Mouse (Mus musculus) bone marrow macrophage, adult 2 months (primary cell): ENCODE results near the gene Slc2a3. TPM values are rescaled to one million over a fixed set of nuclear protein-coding genes. Genes with fewer than 3 reads are reported as not detected.

ENCODE experiments used
- H3K27ac ChIP-seq: 2 replicates; pipeline ENCODE4 v1.5.1; 2012; ENCODE audit warnings: low read depth, low read length; ENCODE audit not compliant: insufficient read depth
- H3K4me1 ChIP-seq: 2 replicates; pipeline ENCODE4 v1.6.1; 2012; ENCODE audit warnings: low read length; ENCODE audit not compliant: control insufficient read depth, insufficient read depth
- H3K4me3 ChIP-seq: 2 replicates; pipeline ENCODE4 v1.5.1; 2012; ENCODE audit warnings: mild to moderate bottlenecking, low read length, moderate library complexity; ENCODE audit not compliant: insufficient read depth
- CTCF ChIP-seq: IDR thresholded peaks from 2 replicates; pipeline ENCODE4 v1.5.1; 2012; ENCODE audit warnings: low read depth, mild to moderate bottlenecking, low read length, moderate library complexity
- POLR2A ChIP-seq: IDR thresholded peaks from 2 replicates; pipeline ENCODE4 v1.6.1; 2012; ENCODE audit warnings: mild to moderate bottlenecking, low read depth, low read length, borderline replicate concordance
- polyA plus RNA-seq: library from polyadenylated mRNA; stranded (reverse); fragments of >200 nt; gene quantifications from 2 replicates; pipeline ENCODE4 v1.2.4, GENCODE M21; 2012; ENCODE audit not compliant: missing spikeins, insufficient read depth, insufficient read length

Gene Slc2a3
- polyA plus RNA-seq, 1 experiment, result 6.4 TPM

- Histone ChIP-seq H3K4me3 (peak overlapping the region; percentile 80), H3K27ac (peak overlapping the region; percentile 92), H3K4me1 (peaks cover 20% of the 10 kb centered on the region)
- no peak for TF ChIP-seq CTCF
- no peak for TF ChIP-seq POLR2A
These were observed 9.3 kb upstream of the Slc2a3 start for GRCm38 (mm10) chr6:122810615-122811279.

GRCm38 (mm10) chr6:122810022-122810614 is 8.7 kb upstream of the Slc2a3 start:
- Histone ChIP-seq H3K4me1 (peaks cover 20% of the 10 kb centered on the region), H3K4me3 (peak overlapping the region; percentile 80), H3K27ac (peak overlapping the region; percentile 90)
- TF ChIP-seq CTCF (no peak), POLR2A (no peak)

GRCm38 (mm10) chr6:122804418-122804817 is 3.0 kb upstream of the Slc2a3 start:
- Histone ChIP-seq H3K4me3 (no peak overlapping the region), H3K27ac (peak overlapping the region; percentile 26), H3K4me1 (peaks cover 16% of the 10 kb centered on the region)
- TF ChIP-seq POLR2A (no peak), CTCF (no peak)

- peaks cover 13% of the 10 kb centered on the region for H3K4me1 ChIP-seq
- peak overlapping the region; percentile 96 for H3K27ac ChIP-seq
- H3K4me3 ChIP-seq, result peak overlapping the region; percentile 67
- TF ChIP-seq POLR2A (no peak), CTCF (peak; percentile 7; the same call in 1 of the 2 replicates)
These were observed 518 bp upstream of the Slc2a3 start for GRCm38 (mm10) chr6:122801801-122802514.

- Histone ChIP-seq H3K27ac (peak overlapping the region; percentile 96), H3K4me3 (peak overlapping the region; percentile 67), H3K4me1 (peaks cover 13% of the 10 kb centered on the region)
- TF ChIP-seq CTCF (no peak), POLR2A (no peak)
These were observed 670 bp downstream of the Slc2a3 start for GRCm38 (mm10) chr6:122800640-122801300.

GRCm38 (mm10) chr6:122795254-122795935 is 6.0 kb downstream of the Slc2a3 start:
- Histone ChIP-seq H3K4me1 (peaks cover 3% of the 10 kb centered on the region), H3K27ac (no peak overlapping the region), H3K4me3 (no peak overlapping the region)
- TF ChIP-seq POLR2A, result no peak
- no peak for TF ChIP-seq CTCF

- Histone ChIP-seq H3K27ac (no peak overlapping the region), H3K4me3 (no peak overlapping the region), H3K4me1 (peaks cover 10% of the 10 kb centered on the region)
- no peak for TF ChIP-seq CTCF
- TF ChIP-seq POLR2A, result no peak
These were observed 15.2 kb downstream of the Slc2a3 start for GRCm38 (mm10) chr6:122786275-122786674.

- TF ChIP-seq CTCF, result no peak
- TF ChIP-seq POLR2A, result no peak
- no peak overlapping the region for H3K4me3 ChIP-seq
- H3K4me1 ChIP-seq, result peaks cover 10% of the 10 kb centered on the region
- no peak overlapping the region for H3K27ac ChIP-seq
These were observed 16.6 kb downstream of the Slc2a3 start for GRCm38 (mm10) chr6:122784866-122785265.

- H3K4me1 ChIP-seq, result peaks cover 10% of the 10 kb centered on the region
- H3K4me3 ChIP-seq, result no peak overlapping the region
- no peak overlapping the region for H3K27ac ChIP-seq
- TF ChIP-seq CTCF (no peak), POLR2A (no peak)
These were observed 19.3 kb downstream of the Slc2a3 start for GRCm38 (mm10) chr6:122782164-122782563.
